ENCODE assay signal across 8 mouse cellular contexts in the genomic region with DNA sequence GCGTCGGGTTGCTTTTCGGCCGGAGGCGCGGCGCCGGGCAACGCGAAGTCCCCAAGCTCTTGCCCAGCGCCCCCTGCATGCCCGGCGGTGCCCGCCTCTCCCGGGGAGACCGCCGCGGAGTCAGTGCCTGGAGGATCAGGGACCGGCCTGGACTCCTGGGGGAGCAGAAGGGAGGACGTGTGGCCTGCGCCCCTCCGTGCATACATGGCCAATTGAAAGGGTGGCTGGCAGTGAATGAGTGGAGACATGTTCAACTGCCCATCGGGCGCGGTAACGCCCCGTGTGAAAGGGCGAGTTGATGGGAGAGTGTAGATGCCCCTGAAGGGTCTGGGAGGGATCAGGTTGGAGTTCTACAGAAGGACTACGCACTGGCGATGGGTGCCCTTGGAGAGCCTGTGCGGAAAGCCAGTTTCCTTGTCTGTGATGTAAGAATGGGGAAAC. TPM values are rescaled to one million over a fixed set of nuclear protein-coding genes. Genes with fewer than 3 reads are reported as not detected.
A peak's percentile ranks its signal among the peaks of the same experiment; 100 is the strongest.
DNase-seq lines count a peak whose midpoint lies in the region; ATAC-seq and TF ChIP-seq lines count a peak whose summit lies in the region.

No protein-coding gene starts in this region.

- H3K4me3 ChIP-seq in kidney, embryonic 16.5 days (ENCODE audit: low read length), result peak overlapping the region; percentile 93
- peak overlapping the region; percentile 84 for H3K4me3 ChIP-seq in forebrain, embryonic 11.5 days (ENCODE audit: low read depth, low read length)
- H3K4me3 ChIP-seq in limb, embryonic 15.5 days, result peak overlapping the region; percentile 77
- peak overlapping the region; percentile 90 for H3K4me3 ChIP-seq in small intestine, adult 2 months (ENCODE audit: low read depth, low read length)

- under 1% methylated on average over 31 of the region's 31 CpGs for WGBS in kidney, embryonic 16.5 days
- WGBS in forebrain, embryonic 11.5 days, result under 1% methylated on average over 31 of the region's 31 CpGs
- under 1% methylated on average over 28 of the region's 31 CpGs for WGBS in limb, embryonic 15.5 days
- under 1% methylated on average over 31 of the region's 31 CpGs for WGBS in small intestine, adult 2 months

- DNase-seq in kidney, adult 9 months, result no peak
- peak; percentile 83 for DNase-seq in Muller cell, postnatal 12 days (ENCODE audit: inconsistent ontology term)
- DNase-seq in forebrain, embryonic 11.5 days (ENCODE audit: low spot score), result no peak
- no peak for DNase-seq in gastrocnemius, adult 18-20 months (ENCODE audit: low spot score)
- no peak for DNase-seq in layer of hippocampus, postnatal 14 days (ENCODE audit: low spot score in 2 of 2)

- peaks cover 10% of the 10 kb centered on the region for H3K4me1 ChIP-seq in kidney, embryonic 16.5 days (ENCODE audit: insufficient read depth, low read length)
- H3K4me1 ChIP-seq in forebrain, embryonic 11.5 days (replicated peaks; ENCODE audit: control insufficient read depth, insufficient read depth, low read length), result peaks cover 5% of the 10 kb centered on the region
- H3K4me1 ChIP-seq in limb, embryonic 15.5 days, result peaks cover 13% of the 10 kb centered on the region
- peaks cover 2% of the 10 kb centered on the region for H3K4me1 ChIP-seq in small intestine, adult 2 months (ENCODE audit: control insufficient read depth, insufficient read depth, insufficient read length, low read length)

- H3K4me2 ChIP-seq in kidney, embryonic 16.5 days (replicated peaks; ENCODE audit: low read depth, low read length), result peak overlapping the region; percentile 91
- peak overlapping the region; percentile 86 for H3K4me2 ChIP-seq in forebrain, embryonic 11.5 days (ENCODE audit: low read depth, low read length, severe bottlenecking)
- peak overlapping the region; percentile 70 for H3K4me2 ChIP-seq in limb, embryonic 15.5 days

- peak overlapping the region; percentile 87 for H3K27ac ChIP-seq in kidney, embryonic 16.5 days (ENCODE audit: low read length)
- H3K27ac ChIP-seq in forebrain, embryonic 11.5 days (ENCODE audit: low read depth, low read length), result peak overlapping the region; percentile 68; the same call in 1 of the 2 replicates
- peak overlapping the region; percentile 88 for H3K27ac ChIP-seq in limb, embryonic 15.5 days
- no peak overlapping the region for H3K27ac ChIP-seq in small intestine, adult 2 months (ENCODE audit: insufficient read depth, low read depth, low read length)

- TF ChIP-seq POLR2A in small intestine, adult 2 months (IDR thresholded peaks at IDR 0.05; ENCODE audit: low read depth, low read length), result no peak

- no peaks in the 10 kb centered on the region for H3K27me3 ChIP-seq in kidney, embryonic 16.5 days (ENCODE audit: insufficient read depth, low read length)
- no peaks in the 10 kb centered on the region for H3K27me3 ChIP-seq in forebrain, embryonic 11.5 days (ENCODE audit: control insufficient read depth, insufficient read depth, low read length)
- no peaks in the 10 kb centered on the region for H3K27me3 ChIP-seq in limb, embryonic 15.5 days
- H3K27me3 ChIP-seq in small intestine, adult 2 months (ENCODE audit: control insufficient read depth, insufficient read depth, low read length), result no peaks in the 10 kb centered on the region

- peak overlapping the region; percentile 94 for H3K9ac ChIP-seq in kidney, embryonic 16.5 days (replicated peaks; ENCODE audit: low read length)
- H3K9ac ChIP-seq in forebrain, embryonic 11.5 days (ENCODE audit: low read length), result peak overlapping the region; percentile 88
- peak overlapping the region; percentile 57 for H3K9ac ChIP-seq in limb, embryonic 15.5 days

- H3K36me3 ChIP-seq in kidney, embryonic 16.5 days (ENCODE audit: insufficient read depth, low read length), result peaks cover 15% of the 10 kb centered on the region
- no peaks in the 10 kb centered on the region for H3K36me3 ChIP-seq in forebrain, embryonic 11.5 days (ENCODE audit: control insufficient read depth, insufficient read depth, low read length)
- peaks cover 18% of the 10 kb centered on the region for H3K36me3 ChIP-seq in limb, embryonic 15.5 days
- H3K36me3 ChIP-seq in small intestine, adult 2 months (ENCODE audit: control insufficient read depth, insufficient read depth, low read length), result peaks cover 13% of the 10 kb centered on the region

- H3K9me3 ChIP-seq in kidney, embryonic 16.5 days (ENCODE audit: low read length), result no peaks in the 10 kb centered on the region
- no peaks in the 10 kb centered on the region for H3K9me3 ChIP-seq in forebrain, embryonic 11.5 days (ENCODE audit: control insufficient read depth, low read length)
- H3K9me3 ChIP-seq in limb, embryonic 15.5 days, result no peaks in the 10 kb centered on the region

- TF ChIP-seq CTCF in small intestine, adult 2 months (IDR thresholded peaks at IDR 0.05; ENCODE audit: extremely low read depth, insufficient read length, insufficient replicate concordance, low read depth, low read length), result no peak

- ATAC-seq in kidney, embryonic 16.5 days (ENCODE audit: low FRiP score, low TSS enrichment), result peak; percentile 89
- ATAC-seq in forebrain, embryonic 11.5 days (replicated peaks; ENCODE audit: low FRiP score), result peak; percentile 83
- ATAC-seq in limb, embryonic 15.5 days (ENCODE audit: insufficient number of reproducible peaks, low FRiP score, low TSS enrichment, low read depth), result peak; percentile 66; the same call in 1 of the 2 replicates

RNA-seq across cellular contexts. Expression of gene Leo1, which starts 0.4 kb away (rescaled TPM):
- polyA plus RNA-seq in kidney, embryonic 16.5 days (2015; fragmentation: Nextera tagmentation; extraction: Ambion mirVana), result 40.1 and 43.1 TPM in 2 replicates
- polyA plus RNA-seq in forebrain, embryonic 11.5 days (2014; fragmentation: Nextera tagmentation; extraction: Ambion mirVana), result 52.6 and 52.8 TPM in 2 replicates
- 37.5 and 42.3 TPM in 2 replicates for polyA plus RNA-seq in limb, embryonic 15.5 days (2015; fragmentation: Nextera tagmentation; extraction: Ambion mirVana)
- 1.7 and 2.8 TPM in 2 replicates for polyA plus RNA-seq in small intestine, adult 2 months (2012; rRNA removed)
- 10 to 100 TPM; 24.0 to 27.5 TPM for total RNA-seq in gastrocnemius, adult 18-20 months (2021)
- total RNA-seq in layer of hippocampus, postnatal 14 days (2021), result 10 to 100 TPM; 23.6 to 23.7 TPM

RNA-seq across cellular contexts. Expression of gene Mapk6, which starts 31.9 kb away (rescaled TPM):
- 55.0 and 61.9 TPM in 2 replicates for polyA plus RNA-seq in kidney, embryonic 16.5 days (2015; fragmentation: Nextera tagmentation; extraction: Ambion mirVana)
- 179 and 181 TPM in 2 replicates for polyA plus RNA-seq in forebrain, embryonic 11.5 days (2014; fragmentation: Nextera tagmentation; extraction: Ambion mirVana)
- polyA plus RNA-seq in limb, embryonic 15.5 days (2015; fragmentation: Nextera tagmentation; extraction: Ambion mirVana), result 49.8 and 50.6 TPM in 2 replicates
- 7.6 and 28.9 TPM in 2 replicates for polyA plus RNA-seq in small intestine, adult 2 months (2012; rRNA removed)
- total RNA-seq in gastrocnemius, adult 18-20 months (2021), result 10 to 100 TPM; 26.1 to 26.7 TPM
- total RNA-seq in layer of hippocampus, postnatal 14 days (2021), result 10 to 100 TPM; 40.6 to 42.1 TPM

Comparison
In these comparisons a context has a peak if more than half of its experiments do, and no peak if none do; other contexts are left out.
1. RNA of gene Leo1, which starts 0.4 kb away (polyA plus RNA-seq): 52.6 to 52.8 TPM in forebrain, embryonic 11.5 days, 40.1 to 43.1 TPM in kidney, embryonic 16.5 days and 37.5 to 42.3 TPM in limb, embryonic 15.5 days; 1.7 to 2.8 TPM in small intestine, adult 2 months; every median in the first group is over 10 times any median in the second.
2. Peak in every context shown above with its lines, with median percentiles within 50 percentile points of each other: ATAC-seq, H3K4me2 ChIP-seq, H3K4me3 ChIP-seq and H3K9ac ChIP-seq.